Mouse (Mus musculus): Measurements from ENCODE around the gene Dennd1a. TPM values are rescaled to one million over a fixed set of nuclear protein-coding genes. Genes with fewer than 3 reads are reported as not detected.
A peak's percentile ranks its signal among the peaks of the same experiment; 100 is the strongest.

The Dennd1a gene
- polyA plus RNA-seq, 1 experiment from 2014 or later = 11.5 TPM

GRCm38 (mm10) chr2:38007238-38007637 is 280.0 kb downstream of the Dennd1a start:
- H3K36me3 ChIP-seq (ENCODE audit: insufficient read depth) = no peaks in the 10 kb centered on the region
- H3K4me2 ChIP-seq = no peak overlapping the region
- H3K4me3 ChIP-seq (ENCODE audit: low read depth, low read length) = no peak overlapping the region
- no peaks in the 10 kb centered on the region for H3K9me3 ChIP-seq (ENCODE audit: low read depth, low read length)
- DNase-seq = no peak
- ATAC-seq (ENCODE audit: insufficient read depth) = no peak
- no peaks in the 10 kb centered on the region for H3K27me3 ChIP-seq (ENCODE audit: insufficient read depth, low read length)
- WGBS = 85% methylated on average over 1 of the region's 1 CpGs
- H3K4me1 ChIP-seq (ENCODE audit: insufficient read depth) = no peaks in the 10 kb centered on the region
- TF ChIP-seq CTCF (IDR thresholded peaks at IDR 0.05; ENCODE audit: low read depth) = no peak
- H3K9ac ChIP-seq = no peak overlapping the region
- no peak overlapping the region for H3K27ac ChIP-seq (ENCODE audit: low read depth)

DNA sequence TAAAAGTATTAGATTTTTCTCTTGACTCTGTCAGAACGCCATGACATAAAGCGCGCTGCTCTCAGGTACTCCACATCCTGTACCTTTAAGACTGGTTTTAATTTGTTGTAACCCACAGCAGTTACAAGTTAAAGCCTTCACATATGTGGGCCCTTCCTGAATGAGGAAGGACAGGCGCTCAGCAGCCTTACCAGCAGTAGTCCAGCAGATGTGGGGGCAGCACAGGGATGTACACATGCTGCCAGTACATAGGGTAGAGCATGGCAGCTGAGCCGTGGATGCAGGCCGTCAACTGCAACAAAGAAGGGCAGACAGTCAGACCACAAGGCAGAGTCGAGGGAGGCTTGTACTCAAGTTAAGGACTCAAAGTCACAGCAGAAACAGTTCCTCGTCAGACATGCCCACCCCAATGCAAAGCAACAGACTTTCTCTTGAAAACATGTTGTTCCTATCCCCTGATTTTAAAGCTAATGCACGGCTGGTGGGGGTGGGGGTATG is 284.0 kb downstream of the Dennd1a start:
- Histone ChIP-seq H3K4me2 (no peak overlapping the region), H3K36me3 (ENCODE audit: insufficient read depth) (no peaks in the 10 kb centered on the region), H3K27ac (ENCODE audit: low read depth) (no peak overlapping the region), H3K9ac (no peak overlapping the region), H3K9me3 (ENCODE audit: low read depth, low read length) (no peaks in the 10 kb centered on the region), H3K4me3 (ENCODE audit: low read depth, low read length) (no peak overlapping the region), H3K4me1 (ENCODE audit: insufficient read depth) (no peaks in the 10 kb centered on the region), H3K27me3 (ENCODE audit: insufficient read depth, low read length) (no peaks in the 10 kb centered on the region)
- no peak for DNase-seq
- no peak for TF ChIP-seq CTCF (IDR thresholded peaks at IDR 0.05; ENCODE audit: low read depth)
- WGBS = 83% methylated on average over 9 of the region's 9 CpGs
- ATAC-seq (ENCODE audit: insufficient read depth) = no peak

DNA sequence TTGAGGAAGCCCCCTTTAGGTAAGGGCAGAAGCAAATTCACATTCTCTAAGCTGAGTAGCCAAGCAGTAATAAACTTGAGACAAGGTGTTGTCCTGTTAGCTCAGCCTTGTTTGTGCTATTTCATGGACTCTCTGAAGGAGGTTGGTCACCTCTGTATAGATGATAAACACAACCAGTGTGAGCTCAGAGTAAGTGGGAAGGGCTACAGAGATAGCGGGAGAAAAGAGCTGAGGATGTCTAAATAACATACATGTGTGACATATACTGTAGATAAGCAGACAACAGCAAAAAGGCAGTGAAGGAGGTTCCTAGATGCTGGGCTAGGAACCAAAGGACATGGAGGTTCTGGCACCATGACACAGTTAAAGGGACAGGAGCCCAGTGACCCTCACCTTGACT is 286.2 kb downstream of the Dennd1a start:
- ATAC-seq (ENCODE audit: insufficient read depth) (no peak), DNase-seq (no peak)
- no peak overlapping the region for H3K4me2 ChIP-seq
- H3K36me3 ChIP-seq (ENCODE audit: insufficient read depth) = no peaks in the 10 kb centered on the region
- H3K4me1 ChIP-seq (ENCODE audit: insufficient read depth) = no peaks in the 10 kb centered on the region
- no peak for TF ChIP-seq CTCF (IDR thresholded peaks at IDR 0.05; ENCODE audit: low read depth)
- no peak overlapping the region for H3K4me3 ChIP-seq (ENCODE audit: low read depth, low read length)
- 82% methylated on average over 1 of the region's 1 CpGs for WGBS
- H3K9me3 ChIP-seq (ENCODE audit: low read depth, low read length) = no peaks in the 10 kb centered on the region
- no peak overlapping the region for H3K9ac ChIP-seq
- H3K27ac ChIP-seq (ENCODE audit: low read depth) = no peak overlapping the region
- H3K27me3 ChIP-seq (ENCODE audit: insufficient read depth, low read length) = no peaks in the 10 kb centered on the region

DNA sequence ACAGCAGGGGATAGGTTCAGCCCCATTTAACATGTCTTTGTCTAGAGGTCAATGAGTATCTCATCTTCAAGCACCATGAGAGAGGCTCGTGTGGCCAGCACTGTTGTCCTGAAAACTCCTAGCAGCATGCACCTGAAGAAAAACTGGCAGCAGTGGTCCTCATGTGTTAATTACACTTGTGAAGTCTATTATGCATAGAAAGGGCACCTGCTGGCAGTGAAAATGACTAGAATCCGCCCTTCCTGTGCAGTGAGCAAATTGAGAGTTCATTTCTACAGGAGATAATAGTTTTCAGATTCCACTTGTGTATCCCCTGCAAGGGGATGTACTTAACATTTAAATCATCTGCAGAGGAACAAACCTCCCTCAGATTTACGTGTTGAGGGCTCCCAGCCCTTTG is 289.2 kb downstream of the Dennd1a start:
- Histone ChIP-seq H3K27me3 (ENCODE audit: insufficient read depth, low read length) (no peaks in the 10 kb centered on the region), H3K36me3 (ENCODE audit: insufficient read depth) (no peaks in the 10 kb centered on the region), H3K9ac (no peak overlapping the region), H3K4me2 (no peak overlapping the region), H3K27ac (ENCODE audit: low read depth) (no peak overlapping the region), H3K9me3 (ENCODE audit: low read depth, low read length) (no peaks in the 10 kb centered on the region), H3K4me1 (ENCODE audit: insufficient read depth) (no peaks in the 10 kb centered on the region), H3K4me3 (ENCODE audit: low read depth, low read length) (no peak overlapping the region)
- DNase-seq = no peak
- no peak for TF ChIP-seq CTCF (IDR thresholded peaks at IDR 0.05; ENCODE audit: low read depth)
- WGBS = 55% methylated on average over 3 of the region's 3 CpGs
- no peak for ATAC-seq (ENCODE audit: insufficient read depth)

DNA sequence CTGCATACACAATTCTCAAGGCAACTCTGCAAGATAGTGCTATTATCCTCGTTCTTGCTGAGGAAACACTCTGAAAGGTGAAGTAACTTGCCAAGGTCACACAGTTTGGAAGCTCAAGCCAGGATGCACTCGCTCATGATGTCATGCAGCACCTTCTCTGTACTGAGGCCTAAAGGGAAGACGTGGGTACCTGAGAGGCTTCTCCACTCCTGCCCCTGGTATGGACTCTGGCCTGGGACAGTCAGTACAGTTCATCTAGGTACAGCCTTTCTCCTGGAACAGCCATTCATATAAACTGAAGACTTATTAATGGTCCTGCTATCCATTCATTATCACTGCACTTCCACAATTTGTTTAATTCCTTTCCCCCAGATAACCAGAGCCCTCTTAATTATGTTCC is 298.1 kb downstream of the Dennd1a start:
- Histone ChIP-seq H3K4me2 (no peak overlapping the region), H3K27ac (ENCODE audit: low read depth) (no peak overlapping the region), H3K9me3 (ENCODE audit: low read depth, low read length) (no peaks in the 10 kb centered on the region), H3K36me3 (ENCODE audit: insufficient read depth) (no peaks in the 10 kb centered on the region), H3K4me1 (ENCODE audit: insufficient read depth) (no peaks in the 10 kb centered on the region), H3K4me3 (ENCODE audit: low read depth, low read length) (no peak overlapping the region), H3K9ac (no peak overlapping the region), H3K27me3 (ENCODE audit: insufficient read depth, low read length) (no peaks in the 10 kb centered on the region)
- DNase-seq (no peak), ATAC-seq (ENCODE audit: insufficient read depth) (no peak)
- no peak for TF ChIP-seq CTCF (IDR thresholded peaks at IDR 0.05; ENCODE audit: low read depth)
- WGBS = 78% methylated on average over 3 of the region's 3 CpGs

DNA sequence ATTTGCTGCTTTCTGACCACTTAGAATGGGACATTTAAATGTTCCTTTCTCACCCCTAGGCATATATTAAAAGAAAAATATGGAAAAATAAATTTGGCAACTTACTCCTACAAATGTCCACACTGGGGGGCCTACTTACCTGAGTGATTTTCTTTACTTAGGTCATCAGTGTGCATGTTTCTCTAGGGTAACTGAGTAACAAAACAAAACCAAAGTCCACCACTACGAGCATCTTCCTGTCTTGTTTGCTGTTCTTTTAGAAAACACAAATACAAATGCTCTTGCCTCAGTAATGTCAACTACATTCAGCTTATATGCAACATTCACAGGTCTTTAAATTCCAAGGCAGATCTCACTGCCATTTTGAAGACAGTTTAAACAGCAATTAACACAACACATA is 298.9 kb downstream of the Dennd1a start:
- Histone ChIP-seq H3K36me3 (ENCODE audit: insufficient read depth) (no peaks in the 10 kb centered on the region), H3K4me2 (no peak overlapping the region), H3K4me1 (ENCODE audit: insufficient read depth) (no peaks in the 10 kb centered on the region), H3K27me3 (ENCODE audit: insufficient read depth, low read length) (no peaks in the 10 kb centered on the region), H3K9me3 (ENCODE audit: low read depth, low read length) (no peaks in the 10 kb centered on the region), H3K27ac (ENCODE audit: low read depth) (no peak overlapping the region), H3K9ac (no peak overlapping the region), H3K4me3 (ENCODE audit: low read depth, low read length) (no peak overlapping the region)
- DNase-seq (no peak), ATAC-seq (ENCODE audit: insufficient read depth) (no peak)
- 68% methylated on average over 1 of the region's 1 CpGs for whole genome bisulfite sequencing
- no peak for TF ChIP-seq CTCF (IDR thresholded peaks at IDR 0.05; ENCODE audit: low read depth)

- no peak for TF ChIP-seq CTCF (IDR thresholded peaks at IDR 0.05; ENCODE audit: low read depth)
- Histone ChIP-seq H3K36me3 (ENCODE audit: insufficient read depth) (no peaks in the 10 kb centered on the region), H3K9ac (no peak overlapping the region), H3K4me2 (no peak overlapping the region), H3K9me3 (ENCODE audit: low read depth, low read length) (no peaks in the 10 kb centered on the region), H3K4me3 (ENCODE audit: low read depth, low read length) (no peak overlapping the region), H3K27ac (ENCODE audit: low read depth) (no peak overlapping the region), H3K27me3 (ENCODE audit: insufficient read depth, low read length) (no peaks in the 10 kb centered on the region), H3K4me1 (ENCODE audit: insufficient read depth) (no peaks in the 10 kb centered on the region)
- WGBS = 34% methylated on average over 5 of the region's 5 CpGs
- no peak for ATAC-seq (ENCODE audit: insufficient read depth)
- DNase-seq = peak; percentile 13
These were observed 301.4 kb downstream of the Dennd1a start for GRCm38 (mm10) chr2:37985690-37986222.

- ATAC-seq (ENCODE audit: insufficient read depth) (no peak), DNase-seq (no peak)
- Histone ChIP-seq H3K27ac (ENCODE audit: low read depth) (no peak overlapping the region), H3K9ac (no peak overlapping the region), H3K27me3 (ENCODE audit: insufficient read depth, low read length) (no peaks in the 10 kb centered on the region), H3K4me3 (ENCODE audit: low read depth, low read length) (no peak overlapping the region), H3K4me1 (ENCODE audit: insufficient read depth) (no peaks in the 10 kb centered on the region), H3K4me2 (no peak overlapping the region), H3K9me3 (ENCODE audit: low read depth, low read length) (no peaks in the 10 kb centered on the region), H3K36me3 (ENCODE audit: insufficient read depth) (no peaks in the 10 kb centered on the region)
- WGBS = 82% methylated on average over 1 of the region's 1 CpGs
- no peak for TF ChIP-seq CTCF (IDR thresholded peaks at IDR 0.05; ENCODE audit: low read depth)
These were observed 304.5 kb downstream of the Dennd1a start for GRCm38 (mm10) chr2:37982714-37983113.
